Mouse (Mus musculus) limb, embryonic 10.5 days (tissue): ENCODE results near the gene Ino80d. TPM values are rescaled to one million over a fixed set of nuclear protein-coding genes. Genes with fewer than 3 reads are reported as not detected.
A peak's percentile ranks its signal among the peaks of the same experiment; 100 is the strongest.

Experiments used
- DNase-seq: peaks from one replicate; pipeline ENCODE4 v3.0.0-alpha.2; 2017; ENCODE audit warnings: low spot score
- H3K27ac ChIP-seq: fragments of 300-500 bp; sonication (generic); 2 replicates; pipeline ENCODE4 v1.5.1; 2016; ENCODE audit warnings: mild to moderate bottlenecking
- H3K27me3 ChIP-seq: fragments of 300-500 bp; sonication (generic); 2 replicates; pipeline ENCODE4 v1.6.1; 2016; ENCODE audit warnings: low read depth, mild to moderate bottlenecking; ENCODE audit not compliant: poor library complexity, severe bottlenecking
- H3K36me3 ChIP-seq: fragments of 300-500 bp; sonication (generic); 2 replicates; pipeline ENCODE4 v1.6.1; 2016; ENCODE audit warnings: mild to moderate bottlenecking, moderate library complexity
- H3K4me1 ChIP-seq: fragments of 300-500 bp; sonication (generic); 2 replicates; pipeline ENCODE4 v1.6.1; 2016
- H3K4me3 ChIP-seq: fragments of 300-500 bp; sonication (generic); 2 replicates; pipeline ENCODE4 v1.5.1; 2016; ENCODE audit warnings: mild to moderate bottlenecking, moderate library complexity
- H3K9me3 ChIP-seq: fragments of 300-500 bp; sonication (generic); replicated peaks from 2 replicates; pipeline ENCODE4 v1.6.1; 2016; ENCODE audit warnings: mild to moderate bottlenecking
- WGBS: fragments of 180-500 bp; shearing (Covaris S2); methylation state at CpG from one replicate; pipeline ENCODE4 v1.1.7; 2016; 5-methylcytosine and 5-hydroxymethylcytosine counted together
- polyA plus RNA-seq: library from polyadenylated mRNA; unstranded; fragments of >200 nt; fragmentation: Nextera tagmentation; extraction: Ambion mirVana; gene quantifications from 2 replicates; pipeline ENCODE4 v1.2.1, GENCODE M21; 2016

Ino80d gene
- polyA plus RNA-seq, 1 experiment from 2014 or later, result 11.2 TPM

GRCm38 (mm10) chr1:62955340-62955739 lies 159.1 kb downstream of the Ino80d start:
- Histone ChIP-seq H3K4me1 (peaks cover 26% of the 10 kb centered on the region), H3K27me3 (no peaks in the 10 kb centered on the region), H3K36me3 (no peaks in the 10 kb centered on the region), H3K9me3 (no peaks in the 10 kb centered on the region), H3K27ac (no peak overlapping the region), H3K4me3 (no peak overlapping the region)
- DNase-seq, result no peak
- 57% methylated on average over 6 of the region's 6 CpGs for WGBS

- no peak overlapping the region for H3K4me3 ChIP-seq
- H3K36me3 ChIP-seq, result no peaks in the 10 kb centered on the region
- DNase-seq, result no peak
- H3K4me1 ChIP-seq, result peaks cover 26% of the 10 kb centered on the region
- H3K27ac ChIP-seq, result no peak overlapping the region
- H3K9me3 ChIP-seq, result no peaks in the 10 kb centered on the region
- WGBS, result 87% methylated on average over 4 of the region's 4 CpGs
- no peaks in the 10 kb centered on the region for H3K27me3 ChIP-seq
Observed at GRCm38 (mm10) chr1:62953036-62953435, 161.4 kb downstream of the Ino80d start.

GRCm38 (mm10) chr1:62952319-62952718 lies 162.1 kb downstream of the Ino80d start:
- H3K36me3 ChIP-seq, result no peaks in the 10 kb centered on the region
- WGBS, result 89% methylated on average over 3 of the region's 3 CpGs
- no peaks in the 10 kb centered on the region for H3K9me3 ChIP-seq
- no peaks in the 10 kb centered on the region for H3K27me3 ChIP-seq
- H3K4me1 ChIP-seq, result peaks cover 26% of the 10 kb centered on the region
- H3K27ac ChIP-seq, result no peak overlapping the region
- DNase-seq, result no peak
- no peak overlapping the region for H3K4me3 ChIP-seq

- Histone ChIP-seq H3K27ac (no peak overlapping the region), H3K4me1 (peaks cover 18% of the 10 kb centered on the region), H3K9me3 (no peaks in the 10 kb centered on the region), H3K36me3 (no peaks in the 10 kb centered on the region), H3K27me3 (no peaks in the 10 kb centered on the region), H3K4me3 (no peak overlapping the region)
- 79% methylated on average over 7 of the region's 7 CpGs for WGBS
- DNase-seq, result no peak
Observed at GRCm38 (mm10) chr1:62951067-62951809, 163.2 kb downstream of the Ino80d start.

GRCm38 (mm10) chr1:62950526-62950925 lies 163.9 kb downstream of the Ino80d start:
- no peak overlapping the region for H3K4me3 ChIP-seq
- DNase-seq, result no peak
- WGBS, result 86% methylated on average over 9 of the region's 9 CpGs
- no peaks in the 10 kb centered on the region for H3K9me3 ChIP-seq
- no peaks in the 10 kb centered on the region for H3K36me3 ChIP-seq
- H3K4me1 ChIP-seq, result peaks cover 11% of the 10 kb centered on the region; the same call in 1 of the 2 replicates
- no peak overlapping the region for H3K27ac ChIP-seq
- H3K27me3 ChIP-seq, result no peaks in the 10 kb centered on the region

GRCm38 (mm10) chr1:62947807-62948206 lies 166.7 kb downstream of the Ino80d start:
- DNase-seq, result no peak

GRCm38 (mm10) chr1:62946987-62947386 lies 167.5 kb downstream of the Ino80d start:
- Histone ChIP-seq H3K9me3 (no peaks in the 10 kb centered on the region), H3K36me3 (no peaks in the 10 kb centered on the region), H3K4me3 (no peak overlapping the region), H3K27me3 (no peaks in the 10 kb centered on the region), H3K27ac (no peak overlapping the region), H3K4me1 (peaks cover 8% of the 10 kb centered on the region; the same call in 1 of the 2 replicates)
- no peak for DNase-seq
- WGBS, result 71% methylated on average over 5 of the region's 5 CpGs

More at GRCm38 (mm10) chr1:62947807-62948206, 166.7 kb downstream of the Ino80d start:
- no peaks in the 10 kb centered on the region for H3K36me3 ChIP-seq
- peaks cover 8% of the 10 kb centered on the region; the same call in 1 of the 2 replicates for H3K4me1 ChIP-seq
- H3K9me3 ChIP-seq, result no peaks in the 10 kb centered on the region
- no peak overlapping the region for H3K4me3 ChIP-seq
- no peaks in the 10 kb centered on the region for H3K27me3 ChIP-seq
- H3K27ac ChIP-seq, result no peak overlapping the region

- H3K4me1 ChIP-seq, result peaks cover 23% of the 10 kb centered on the region
- H3K27me3 ChIP-seq, result peaks cover 4% of the 10 kb centered on the region; the same call in 1 of the 2 replicates
- no peaks in the 10 kb centered on the region for H3K36me3 ChIP-seq
- 77% methylated on average over 10 of the region's 10 CpGs for WGBS
- no peak overlapping the region for H3K4me3 ChIP-seq
- no peak for DNase-seq
- no peaks in the 10 kb centered on the region for H3K9me3 ChIP-seq
- H3K27ac ChIP-seq, result no peak overlapping the region; the same call in 1 of the 2 replicates
Observed at GRCm38 (mm10) chr1:62934752-62935329, 179.6 kb downstream of the Ino80d start.

GRCm38 (mm10) chr1:62934100-62934513 lies 180.4 kb downstream of the Ino80d start:
- DNase-seq, result no peak
- Histone ChIP-seq H3K4me1 (peaks cover 25% of the 10 kb centered on the region), H3K9me3 (no peaks in the 10 kb centered on the region), H3K27ac (no peak overlapping the region), H3K36me3 (no peaks in the 10 kb centered on the region), H3K4me3 (no peak overlapping the region), H3K27me3 (peaks cover 4% of the 10 kb centered on the region; the same call in 1 of the 2 replicates)
- WGBS, result 89% methylated on average over 9 of the region's 9 CpGs

- no peaks in the 10 kb centered on the region for H3K36me3 ChIP-seq
- DNase-seq, result no peak
- H3K4me1 ChIP-seq, result peaks cover 25% of the 10 kb centered on the region
- no peaks in the 10 kb centered on the region for H3K9me3 ChIP-seq
- 81% methylated on average over 15 of the region's 15 CpGs for WGBS
- no peak overlapping the region for H3K27ac ChIP-seq
- peaks cover 4% of the 10 kb centered on the region; the same call in 1 of the 2 replicates for H3K27me3 ChIP-seq
- H3K4me3 ChIP-seq, result no peak overlapping the region
Observed at GRCm38 (mm10) chr1:62933288-62934099, 181.0 kb downstream of the Ino80d start.

GRCm38 (mm10) chr1:62929477-62929876 lies 185.0 kb downstream of the Ino80d start:
- H3K27me3 ChIP-seq, result peaks cover 4% of the 10 kb centered on the region; the same call in 1 of the 2 replicates
- peak; percentile 90 for DNase-seq
- under 1% methylated on average over 8 of the region's 8 CpGs for WGBS
- no peak overlapping the region for H3K27ac ChIP-seq
- H3K4me3 ChIP-seq, result no peak overlapping the region
- peaks cover 8% of the 10 kb centered on the region for H3K4me1 ChIP-seq
- H3K9me3 ChIP-seq, result no peaks in the 10 kb centered on the region
- H3K36me3 ChIP-seq, result no peaks in the 10 kb centered on the region

GRCm38 (mm10) chr1:62919219-62919618 lies 195.2 kb downstream of the Ino80d start:
- DNase-seq, result no peak
- H3K4me1 ChIP-seq, result no peaks in the 10 kb centered on the region
- no peaks in the 10 kb centered on the region for H3K9me3 ChIP-seq
- H3K27ac ChIP-seq, result no peak overlapping the region
- no peaks in the 10 kb centered on the region for H3K36me3 ChIP-seq
- no peak overlapping the region for H3K4me3 ChIP-seq
- no peaks in the 10 kb centered on the region for H3K27me3 ChIP-seq
- 93% methylated on average over 6 of the region's 6 CpGs for WGBS

GRCm38 (mm10) chr1:62916609-62917008 lies 197.9 kb downstream of the Ino80d start:
- WGBS, result 86% methylated on average over 9 of the region's 9 CpGs
- DNase-seq, result peak; percentile 1
- H3K9me3 ChIP-seq, result no peaks in the 10 kb centered on the region
- no peaks in the 10 kb centered on the region for H3K36me3 ChIP-seq
- no peaks in the 10 kb centered on the region for H3K27me3 ChIP-seq
- H3K4me1 ChIP-seq, result no peaks in the 10 kb centered on the region
- H3K4me3 ChIP-seq, result no peak overlapping the region
- no peak overlapping the region for H3K27ac ChIP-seq
